In the genomic region with DNA sequence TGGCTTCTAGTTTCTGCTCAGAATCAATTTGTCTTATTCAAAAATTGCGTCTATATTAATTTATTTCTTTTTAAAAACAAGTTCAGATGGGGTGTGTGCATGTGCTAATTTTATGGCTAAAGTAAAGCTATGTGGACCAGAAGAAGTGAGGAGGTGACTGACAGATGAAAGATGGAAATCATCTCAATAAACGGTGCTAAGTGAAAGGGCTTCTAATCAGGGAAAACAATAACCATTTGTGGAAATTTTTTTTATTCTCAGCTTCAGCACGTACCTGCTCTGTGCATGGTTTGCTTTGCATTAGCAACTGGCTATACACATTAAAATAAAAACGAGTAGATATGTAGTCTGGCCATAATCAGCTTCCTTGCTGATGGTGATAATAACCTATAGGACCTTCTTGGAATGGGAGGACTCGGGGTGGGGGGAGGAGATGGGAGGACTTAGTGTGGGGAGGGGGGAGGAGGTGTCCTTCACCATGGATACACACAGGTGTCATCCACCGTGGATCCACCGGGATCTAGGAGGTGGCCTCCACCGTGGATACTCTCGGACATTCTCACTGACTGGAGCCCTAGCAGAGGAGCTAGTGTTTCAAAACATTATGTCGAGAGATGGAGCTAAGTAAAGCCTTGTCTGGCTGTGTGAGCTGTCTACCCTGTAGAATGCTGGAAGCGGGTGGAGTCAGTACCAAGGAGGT, we compare ENCODE assay signal across 16 mouse cellular contexts.
DNase-seq lines count a peak whose midpoint lies in the region; ATAC-seq lines count a peak whose summit lies in the region.
"Had no signal": no experiment of that assay in that cellular context is flagged by ENCODE, and none has a peak within 500 bp of the region (broad histone marks: within the 10 kb centered on the region; RNA-seq: fewer than 3 reads in every experiment).

No protein-coding gene starts in this region.

- H3K36me3 ChIP-seq in heart, embryonic 13.5 days: 0 out of 2 replicates have a peak, but pooled peaks cover 3% of the 10 kb centered on the region
- no peaks in the 10 kb centered on the region for H3K36me3 ChIP-seq in forebrain, embryonic 13.5 days (ENCODE audit: poor library complexity, severe bottlenecking)
- no peaks in the 10 kb centered on the region for H3K36me3 ChIP-seq in hindbrain, embryonic 11.5 days (ENCODE audit: control insufficient read depth, insufficient read depth, low read length)
- peaks cover 13% of the 10 kb centered on the region; the same call in 1 of the 2 replicates for H3K36me3 ChIP-seq in midbrain, embryonic 16.5 days (ENCODE audit: control insufficient read depth, insufficient read depth, low read length)
- H3K36me3 ChIP-seq: heart, embryonic 15.5 days; kidney, embryonic 15.5 days; limb, embryonic 12.5 days had no signal

- peaks cover 72% of the 10 kb centered on the region for H3K4me1 ChIP-seq in heart, embryonic 13.5 days
- peaks cover 19% of the 10 kb centered on the region for H3K4me1 ChIP-seq in forebrain, embryonic 13.5 days
- no peaks in the 10 kb centered on the region for H3K4me1 ChIP-seq in hindbrain, embryonic 11.5 days (replicated peaks; ENCODE audit: control insufficient read depth, insufficient read depth, low read length)
- peaks cover 10% of the 10 kb centered on the region; the same call in 1 of the 2 replicates for H3K4me1 ChIP-seq in midbrain, embryonic 16.5 days (ENCODE audit: control insufficient read depth, insufficient read depth, low read length)

- H3K27me3 ChIP-seq in heart, embryonic 13.5 days (replicated peaks): no peaks in the 10 kb centered on the region
- H3K27me3 ChIP-seq in forebrain, embryonic 13.5 days: no peaks in the 10 kb centered on the region
- H3K27me3 ChIP-seq in hindbrain, embryonic 11.5 days (ENCODE audit: control insufficient read depth, insufficient read depth, low read length): no peaks in the 10 kb centered on the region
- no peaks in the 10 kb centered on the region for H3K27me3 ChIP-seq in midbrain, embryonic 16.5 days (ENCODE audit: control insufficient read depth, insufficient read depth, low read depth, low read length)
- H3K27me3 ChIP-seq: heart, embryonic 15.5 days; kidney, embryonic 15.5 days had no signal

- no peaks in the 10 kb centered on the region for H3K9me3 ChIP-seq in heart, embryonic 13.5 days
- no peaks in the 10 kb centered on the region for H3K9me3 ChIP-seq in forebrain, embryonic 13.5 days (replicated peaks)
- H3K9me3 ChIP-seq in hindbrain, embryonic 11.5 days (ENCODE audit: control insufficient read depth, low read length): no peaks in the 10 kb centered on the region
- no peaks in the 10 kb centered on the region for H3K9me3 ChIP-seq in midbrain, embryonic 16.5 days (replicated peaks; ENCODE audit: control insufficient read depth, low read length, poor library complexity, severe bottlenecking)
- H3K9me3 ChIP-seq: heart, embryonic 15.5 days; kidney, embryonic 15.5 days; limb, embryonic 12.5 days had no signal

- 50% methylated on average over 11 of the region's 11 CpGs for WGBS in heart, embryonic 13.5 days
- 65% methylated on average over 11 of the region's 11 CpGs for WGBS in forebrain, embryonic 13.5 days
- 76% methylated on average over 11 of the region's 11 CpGs for WGBS in hindbrain, embryonic 11.5 days
- 69% methylated on average over 11 of the region's 11 CpGs for WGBS in midbrain, embryonic 16.5 days

- H3K4me3 ChIP-seq in heart, embryonic 13.5 days: no peak overlapping the region
- no peak overlapping the region for H3K4me3 ChIP-seq in forebrain, embryonic 13.5 days
- H3K4me3 ChIP-seq in hindbrain, embryonic 11.5 days (ENCODE audit: low read depth, low read length): no peak overlapping the region
- no peak overlapping the region for H3K4me3 ChIP-seq in midbrain, embryonic 16.5 days (ENCODE audit: low read depth, low read length)
- H3K4me3 ChIP-seq: heart, embryonic 15.5 days; kidney, embryonic 15.5 days; limb, embryonic 12.5 days had no signal

- DNase-seq in heart, adult 18-20 months: no peak
- DNase-seq in hindbrain, embryonic 11.5 days (ENCODE audit: low spot score): no peak
- DNase-seq in ovary, adult 18-20 months (ENCODE audit: low spot score): no peak
- no peak for DNase-seq in cerebellum, adult 18-20 months
- DNase-seq: cerebellum, postnatal 25 days; gastrocnemius, postnatal 10 days; right cerebral cortex, postnatal 25 days; thymus, postnatal 4 days had no signal

- no peak overlapping the region for H3K4me2 ChIP-seq in heart, embryonic 13.5 days
- H3K4me2 ChIP-seq in forebrain, embryonic 13.5 days: no peak overlapping the region
- no peak overlapping the region for H3K4me2 ChIP-seq in hindbrain, embryonic 11.5 days (replicated peaks; ENCODE audit: low read depth, low read length)
- H3K4me2 ChIP-seq in midbrain, embryonic 16.5 days (ENCODE audit: low read length): no peak overlapping the region
- H3K4me2 ChIP-seq: heart, embryonic 15.5 days; kidney, embryonic 15.5 days; limb, embryonic 12.5 days had no signal

- no peak for ATAC-seq in heart, embryonic 13.5 days (ENCODE audit: extremely low read depth, insufficient number of reproducible peaks, low FRiP score, low TSS enrichment)
- peak; percentile 66 for ATAC-seq in forebrain, embryonic 13.5 days
- peak; percentile 59 for ATAC-seq in hindbrain, embryonic 11.5 days (ENCODE audit: low FRiP score)
- ATAC-seq in midbrain, embryonic 16.5 days: peak; percentile 33
- ATAC-seq: inflammation-experienced regulatory T-cells, adult 6 months had no signal

- 0 out of 2 replicates have a peak overlapping the region, but pooled peaks have one; percentile 3 for H3K9ac ChIP-seq in heart, embryonic 13.5 days
- no peak overlapping the region for H3K9ac ChIP-seq in forebrain, embryonic 13.5 days
- H3K9ac ChIP-seq in hindbrain, embryonic 11.5 days (ENCODE audit: low read depth, low read length): no peak overlapping the region
- no peak overlapping the region for H3K9ac ChIP-seq in midbrain, embryonic 16.5 days (ENCODE audit: low read depth, low read length)
- H3K9ac ChIP-seq: heart, embryonic 15.5 days; kidney, embryonic 15.5 days; limb, embryonic 12.5 days; liver, embryonic 14.5 days had no signal

- peak overlapping the region; percentile 57 for H3K27ac ChIP-seq in heart, embryonic 13.5 days (replicated peaks)
- H3K27ac ChIP-seq in forebrain, embryonic 13.5 days: peak overlapping the region; percentile 57
- no peak overlapping the region for H3K27ac ChIP-seq in hindbrain, embryonic 11.5 days (ENCODE audit: low read depth, low read length)
- H3K27ac ChIP-seq in midbrain, embryonic 16.5 days (ENCODE audit: low read length): peak overlapping the region; percentile 68; the same call in 1 of the 2 replicates
- H3K27ac ChIP-seq: kidney, embryonic 15.5 days; limb, embryonic 12.5 days; liver, embryonic 14.5 days had no signal
